Mouse (Mus musculus) lung, embryonic 14.5 days (tissue): ENCODE results near the gene Knstrn. TPM values are rescaled to one million over a fixed set of nuclear protein-coding genes. Genes with fewer than 3 reads are reported as not detected.

Experiments
- ATAC-seq: fragments of 200-750 bp; cut with Nextera tagmentation; 2 replicates; pipeline ENCODE4 v1.8.0; 2017; ENCODE audit warnings: mild to moderate bottlenecking, moderate TSS enrichment, moderate library complexity; ENCODE audit not compliant: insufficient read depth
- DNase-seq: peaks from one replicate; pipeline ENCODE4 v3.0.0-alpha.2; 2015
- H3K27ac ChIP-seq: fragments of 300-500 bp; sonication (generic); 2 replicates; pipeline ENCODE4 v1.5.1; 2014; ENCODE audit warnings: low read depth, mild to moderate bottlenecking, moderate library complexity
- H3K27me3 ChIP-seq: fragments of 300-500 bp; sonication (generic); 2 replicates; pipeline ENCODE4 v1.6.1; 2014; ENCODE audit warnings: low read length, control low read depth; ENCODE audit not compliant: insufficient read depth
- H3K36me3 ChIP-seq: fragments of 300-500 bp; sonication (generic); 2 replicates; pipeline ENCODE4 v1.6.1; 2014; ENCODE audit warnings: control low read depth; ENCODE audit not compliant: insufficient read depth
- H3K4me1 ChIP-seq: fragments of 300-500 bp; sonication (generic); 2 replicates; pipeline ENCODE4 v1.6.1; 2014; ENCODE audit warnings: antibody characterized with exemption, control low read depth; ENCODE audit not compliant: insufficient read depth
- H3K4me2 ChIP-seq: fragments of 300-500 bp; sonication (generic); 2 replicates; pipeline ENCODE4 v1.6.1; 2014; ENCODE audit warnings: mild to moderate bottlenecking
- H3K4me3 ChIP-seq: fragments of 300-500 bp; sonication (generic); 2 replicates; pipeline ENCODE4 v1.5.1; 2014; ENCODE audit warnings: low read depth, low read length
- H3K9ac ChIP-seq: fragments of 300-500 bp; sonication (generic); 2 replicates; pipeline ENCODE4 v1.6.1; 2014
- H3K9me3 ChIP-seq: fragments of 300-500 bp; sonication (generic); 2 replicates; pipeline ENCODE4 v1.6.1; 2016; ENCODE audit warnings: low read depth, low read length, control low read depth
- CTCF ChIP-seq: IDR thresholded peaks from 2 replicates; pipeline ENCODE4 v1.5.1; 2016; ENCODE audit warnings: antibody characterized with exemption, low read depth
- WGBS: fragments of 180-500 bp; shearing (Covaris S2); extraction: QIAGEN DNeasy Blood & Tissue Kit; methylation state at CpG from one replicate; pipeline ENCODE4 v1.1.7; 2014; 5-methylcytosine and 5-hydroxymethylcytosine counted together
- polyA plus RNA-seq: library from polyadenylated mRNA; unstranded; fragments of >200 nt; fragmentation: Nextera tagmentation; extraction: Ambion mirVana; gene quantifications from 2 replicates; pipeline ENCODE4 v1.2.1, GENCODE M21; 2014

Gene Knstrn
- polyA plus RNA-seq, 1 experiment from 2014 or later, result 142 TPM

DNA sequence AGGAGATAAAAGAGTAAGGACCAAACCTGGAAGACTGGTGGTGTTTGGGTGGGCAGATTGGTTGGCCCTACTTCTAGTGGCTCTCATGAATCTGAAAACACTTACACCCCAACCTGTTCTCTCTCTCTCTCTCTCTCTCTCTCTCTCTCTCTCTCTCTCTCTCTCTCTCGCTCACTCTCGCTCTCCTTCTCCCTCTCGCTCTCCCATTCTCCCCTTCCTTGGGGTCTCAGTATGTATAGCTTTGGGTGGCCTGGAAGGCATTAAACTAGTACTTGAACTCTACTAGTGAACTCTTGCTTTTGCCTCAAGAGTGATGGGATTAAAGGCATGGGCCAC lies 48.5 kb downstream of the Knstrn start:
- H3K27ac ChIP-seq, result peak overlapping the region; percentile 71; the same call in 1 of the 2 replicates
- H3K4me1 ChIP-seq, result peaks cover 3% of the 10 kb centered on the region; the same call in 1 of the 2 replicates
- DNase-seq (no peak), ATAC-seq (no peak)
- no peak for TF ChIP-seq CTCF
- peak overlapping the region; percentile 76 for H3K4me2 ChIP-seq
- H3K27me3 ChIP-seq, result no peaks in the 10 kb centered on the region
- no peaks in the 10 kb centered on the region for H3K9me3 ChIP-seq
- H3K36me3 ChIP-seq, result no peaks in the 10 kb centered on the region
- peak overlapping the region; percentile 78 for H3K9ac ChIP-seq
- WGBS, result 40% methylated on average over 2 of the region's 3 CpGs
- peak overlapping the region; percentile 70 for H3K4me3 ChIP-seq

- TF ChIP-seq CTCF, result no peak
- 71% methylated on average over 3 of the region's 3 CpGs for WGBS
- H3K36me3 ChIP-seq, result peaks cover 35% of the 10 kb centered on the region; the same call in 1 of the 2 replicates
Observed at GRCm38 (mm10) chr2:118870601-118871000, 56.8 kb downstream of the Knstrn start.

GRCm38 (mm10) chr2:118871032-118871431 lies 57.2 kb downstream of the Knstrn start:
- DNase-seq (no peak), ATAC-seq (no peak)
- Histone ChIP-seq H3K36me3 (peaks cover 39% of the 10 kb centered on the region; the same call in 1 of the 2 replicates), H3K4me1 (0 out of 2 replicates have a peak, but pooled peaks cover 3% of the 10 kb centered on the region), H3K9me3 (no peaks in the 10 kb centered on the region), H3K4me2 (no peak overlapping the region), H3K4me3 (no peak overlapping the region), H3K27ac (0 out of 2 replicates have a peak overlapping the region, but pooled peaks have one; percentile 18), H3K9ac (no peak overlapping the region), H3K27me3 (no peaks in the 10 kb centered on the region)
- no peak for TF ChIP-seq CTCF
- WGBS, result 78% methylated on average over 1 of the region's 1 CpGs

More at GRCm38 (mm10) chr2:118870601-118871000, 56.8 kb downstream of the Knstrn start:
- Histone ChIP-seq H3K27ac (0 out of 2 replicates have a peak overlapping the region, but pooled peaks have one; percentile 43), H3K4me2 (no peak overlapping the region), H3K4me3 (no peak overlapping the region), H3K4me1 (0 out of 2 replicates have a peak, but pooled peaks cover 3% of the 10 kb centered on the region), H3K27me3 (no peaks in the 10 kb centered on the region), H3K9me3 (no peaks in the 10 kb centered on the region), H3K9ac (no peak overlapping the region)
- DNase-seq, result peak; percentile 67
- no peak for ATAC-seq

GRCm38 (mm10) chr2:118873018-118873417 lies 59.2 kb downstream of the Knstrn start:
- no peak for DNase-seq
- Histone ChIP-seq H3K9ac (no peak overlapping the region), H3K4me1 (0 out of 2 replicates have a peak, but pooled peaks cover 3% of the 10 kb centered on the region), H3K27me3 (no peaks in the 10 kb centered on the region), H3K4me3 (no peak overlapping the region), H3K4me2 (no peak overlapping the region), H3K9me3 (no peaks in the 10 kb centered on the region), H3K27ac (no peak overlapping the region), H3K36me3 (peaks cover 57% of the 10 kb centered on the region; the same call in 1 of the 2 replicates)
- 91% methylated on average over 5 of the region's 5 CpGs for WGBS
- ATAC-seq, result no peak
- TF ChIP-seq CTCF, result no peak

GRCm38 (mm10) chr2:118873890-118874430 lies 60.2 kb downstream of the Knstrn start:
- H3K4me3 ChIP-seq, result no peak overlapping the region
- 72% methylated on average over 6 of the region's 6 CpGs for WGBS
- no peak for TF ChIP-seq CTCF
- ATAC-seq (no peak), DNase-seq (no peak)
- no peak overlapping the region for H3K27ac ChIP-seq
- H3K4me1 ChIP-seq, result 0 out of 2 replicates have a peak, but pooled peaks cover 3% of the 10 kb centered on the region
- no peaks in the 10 kb centered on the region for H3K27me3 ChIP-seq
- no peak overlapping the region for H3K4me2 ChIP-seq
- no peak overlapping the region for H3K9ac ChIP-seq
- H3K9me3 ChIP-seq, result no peaks in the 10 kb centered on the region
- peaks cover 57% of the 10 kb centered on the region; the same call in 1 of the 2 replicates for H3K36me3 ChIP-seq

DNA sequence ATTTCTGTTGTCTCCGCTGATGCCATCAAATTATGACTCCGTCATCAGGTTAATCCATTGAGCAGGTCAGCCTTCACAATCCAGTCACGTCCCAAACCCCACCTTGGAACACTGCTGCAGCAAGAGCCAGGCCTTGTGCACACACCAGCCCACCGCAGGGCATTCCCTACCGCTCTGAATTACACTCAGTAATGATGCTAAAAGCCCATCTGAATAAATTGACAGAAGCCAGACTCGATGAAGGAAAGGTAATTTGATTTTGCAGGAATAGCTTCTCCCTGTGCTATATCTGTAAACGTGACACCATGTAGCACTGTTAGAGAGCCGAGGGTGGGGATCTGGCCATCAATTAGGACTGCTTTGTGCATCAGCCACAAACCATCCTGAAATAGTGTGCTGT lies 61.5 kb downstream of the Knstrn start:
- DNase-seq (no peak), ATAC-seq (no peak)
- H3K4me2 ChIP-seq, result no peak overlapping the region
- H3K27me3 ChIP-seq, result no peaks in the 10 kb centered on the region
- H3K36me3 ChIP-seq, result peaks cover 57% of the 10 kb centered on the region; the same call in 1 of the 2 replicates
- no peak overlapping the region for H3K27ac ChIP-seq
- H3K4me1 ChIP-seq, result 0 out of 2 replicates have a peak, but pooled peaks cover 2% of the 10 kb centered on the region
- H3K4me3 ChIP-seq, result no peak overlapping the region
- no peak for TF ChIP-seq CTCF
- no peak overlapping the region for H3K9ac ChIP-seq
- WGBS, result 91% methylated on average over 8 of the region's 8 CpGs
- H3K9me3 ChIP-seq, result no peaks in the 10 kb centered on the region

DNA sequence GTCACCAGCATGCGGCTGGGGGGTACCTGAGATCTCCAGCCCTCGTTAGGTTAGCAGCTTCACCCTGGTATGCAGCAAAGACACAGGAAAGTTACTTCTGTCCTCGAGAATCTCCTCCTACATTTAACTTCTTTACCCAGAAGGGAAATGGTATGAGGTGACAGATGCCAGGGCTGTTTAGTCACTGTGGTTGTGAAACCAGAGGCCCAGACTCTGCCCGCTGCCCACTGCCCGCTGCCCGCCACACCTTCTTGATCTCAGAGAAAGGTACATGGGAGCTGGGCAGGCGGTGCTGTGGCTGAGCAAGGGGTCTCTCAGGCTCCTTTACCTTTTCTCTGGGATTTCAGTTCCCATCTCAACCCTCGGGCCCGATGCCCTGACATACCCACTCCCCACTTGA lies 62.6 kb downstream of the Knstrn start:
- H3K27ac ChIP-seq, result no peak overlapping the region
- H3K4me1 ChIP-seq, result no peaks in the 10 kb centered on the region
- no peaks in the 10 kb centered on the region for H3K9me3 ChIP-seq
- no peak overlapping the region for H3K9ac ChIP-seq
- H3K4me2 ChIP-seq, result no peak overlapping the region
- no peak overlapping the region for H3K4me3 ChIP-seq
- peaks cover 58% of the 10 kb centered on the region; the same call in 1 of the 2 replicates for H3K36me3 ChIP-seq
- ATAC-seq (no peak), DNase-seq (no peak)
- no peak for TF ChIP-seq CTCF
- WGBS, result 92% methylated on average over 9 of the region's 9 CpGs
- no peaks in the 10 kb centered on the region for H3K27me3 ChIP-seq
